Mouse (Mus musculus): ENCODE results near the gene Lyrm4.

- no peak for TF ChIP-seq ZNF384 (IDR thresholded peaks at IDR 0.05; ENCODE audit: low read depth, low read length)
- no peak for TF ChIP-seq MAFK (IDR thresholded peaks at IDR 0.05; ENCODE audit: insufficient read depth, low read depth, low read length)
- TF ChIP-seq ZC3H11A (IDR thresholded peaks at IDR 0.05; ENCODE audit: borderline replicate concordance, low read depth, low read length), result no peak
- no peak for TF ChIP-seq HCFC1 (IDR thresholded peaks at IDR 0.05; ENCODE audit: borderline replicate concordance, insufficient read depth, low read length)
- no peak for TF ChIP-seq CHD2 (IDR thresholded peaks at IDR 0.05; ENCODE audit: low read depth, low read length)
Measured at GRCm38 (mm10) chr13:36066676-36067075, 50.6 kb downstream of the Lyrm4 start.
